Mouse (Mus musculus) macrophage (primary cell): ENCODE results near the gene Cox16. TPM values are rescaled to one million over a fixed set of nuclear protein-coding genes. Genes with fewer than 3 reads are reported as not detected.
"Not testable (repeated sequence)": the region's sequence is repeated elsewhere in the genome, so short reads cannot be mapped to it uniquely, and the experiment has no call there.

ENCODE experiments used
- H3K27ac ChIP-seq: fragments of 350-480 bp; formaldehyde crosslinking; 2 replicates; pipeline ENCODE4 v1.9.0; 2021
- H3K36me3 ChIP-seq: fragments of 350-480 bp; formaldehyde crosslinking; 2 replicates; pipeline ENCODE4 v1.9.0; 2021; ENCODE audit errors: inconsistent target
- H3K4me3 ChIP-seq: fragments of 350-480 bp; formaldehyde crosslinking; 2 replicates; pipeline ENCODE4 v1.9.0; 2021; ENCODE audit errors: inconsistent target
- H3K79me2 ChIP-seq: fragments of 350-480 bp; formaldehyde crosslinking; 2 replicates; pipeline ENCODE4 v1.9.0; 2021; ENCODE audit errors: inconsistent target
- WGBS: methylation state at CpG from one replicate; pipeline ENCODE4 v1.1.7; 2026; ENCODE audit warnings: inconsistent platforms; ENCODE audit not compliant: missing documents; 5-methylcytosine and 5-hydroxymethylcytosine counted together
- polyA plus RNA-seq: library from polyadenylated mRNA; stranded (reverse); fragments of 250-400 nt; gene quantifications from 3 replicates; pipeline ENCODE4 v1.2.4, GENCODE M21; 2018; ENCODE audit warnings: inconsistent platforms

The Cox16 gene
- polyA plus RNA-seq, 1 experiment from 2014 or later: 80.5 TPM

GRCm38 (mm10) chr12:81402187-81402586 lies 82.7 kb downstream of the Cox16 start:
- Histone ChIP-seq H3K36me3 (no peaks in the 10 kb centered on the region), H3K4me3 (no peak overlapping the region), H3K79me2 (no peaks in the 10 kb centered on the region), H3K27ac (no peak overlapping the region)
- 36% methylated on average over 1 of the region's 1 CpGs for WGBS

GRCm38 (mm10) chr12:81379364-81379763 lies 105.6 kb downstream of the Cox16 start, which contains the start of gene Gm4787:
TSS of gene Gm4787 (minus strand) at chr12:81379464.
- not testable (repeated sequence) for H3K4me3 ChIP-seq, H3K79me2 ChIP-seq, H3K27ac ChIP-seq, H3K36me3 ChIP-seq
- 100% methylated on average over 1 of the region's 1 CpGs for WGBS

GRCm38 (mm10) chr12:81333841-81334240 lies 151.1 kb downstream of the Cox16 start:
- H3K4me3 ChIP-seq: no peak overlapping the region
- 80% methylated on average over 5 of the region's 5 CpGs for WGBS
- no peak overlapping the region for H3K27ac ChIP-seq
- H3K36me3 ChIP-seq: no peaks in the 10 kb centered on the region
- H3K79me2 ChIP-seq: no peaks in the 10 kb centered on the region

GRCm38 (mm10) chr12:81332875-81333421 lies 152.0 kb downstream of the Cox16 start, which contains the start of gene Slc8a3:
TSS of gene Slc8a3 (minus strand) at chr12:81333180.
- no peak within 1 kb of the TSS for H3K4me3 ChIP-seq
- no peak within 1 kb of the TSS for H3K27ac ChIP-seq
- H3K36me3 ChIP-seq: no peaks in the 10 kb centered on the region
- no peaks in the 10 kb centered on the region for H3K79me2 ChIP-seq
- WGBS: 2% methylated on average over 43 of the region's 47 CpGs

GRCm38 (mm10) chr12:81331937-81332874 lies 152.7 kb downstream of the Cox16 start:
- WGBS: 4% methylated on average over 50 of the region's 54 CpGs
- Histone ChIP-seq H3K36me3 (no peaks in the 10 kb centered on the region), H3K4me3 (no peak overlapping the region), H3K27ac (no peak overlapping the region), H3K79me2 (no peaks in the 10 kb centered on the region)

- Histone ChIP-seq H3K36me3 (no peaks in the 10 kb centered on the region), H3K4me3 (no peak overlapping the region), H3K27ac (no peak overlapping the region), H3K79me2 (no peaks in the 10 kb centered on the region)
- WGBS: 61% methylated on average over 5 of the region's 5 CpGs
These were observed 153.8 kb downstream of the Cox16 start for GRCm38 (mm10) chr12:81331046-81331638.

- Histone ChIP-seq H3K79me2 (no peaks in the 10 kb centered on the region), H3K27ac (no peak overlapping the region), H3K4me3 (no peak overlapping the region), H3K36me3 (no peaks in the 10 kb centered on the region)
- 78% methylated on average over 3 of the region's 3 CpGs for WGBS
These were observed 159.9 kb downstream of the Cox16 start for GRCm38 (mm10) chr12:81324991-81325390.

- WGBS: 93% methylated on average over 3 of the region's 3 CpGs
- Histone ChIP-seq H3K27ac (no peak overlapping the region), H3K36me3 (no peaks in the 10 kb centered on the region), H3K79me2 (no peaks in the 10 kb centered on the region), H3K4me3 (no peak overlapping the region)
These were observed 160.8 kb downstream of the Cox16 start for GRCm38 (mm10) chr12:81324116-81324515.

GRCm38 (mm10) chr12:81321021-81321420 lies 163.9 kb downstream of the Cox16 start:
- Histone ChIP-seq H3K79me2 (no peaks in the 10 kb centered on the region), H3K27ac (no peak overlapping the region), H3K36me3 (no peaks in the 10 kb centered on the region), H3K4me3 (no peak overlapping the region)
- WGBS: 100% methylated on average over 1 of the region's 1 CpGs

GRCm38 (mm10) chr12:81317811-81318210 lies 167.1 kb downstream of the Cox16 start:
- Histone ChIP-seq H3K79me2 (no peaks in the 10 kb centered on the region), H3K27ac (no peak overlapping the region), H3K4me3 (no peak overlapping the region), H3K36me3 (no peaks in the 10 kb centered on the region)
- WGBS: 69% methylated on average over 2 of the region's 2 CpGs

GRCm38 (mm10) chr12:81315953-81316352 lies 169.0 kb downstream of the Cox16 start:
- WGBS: 90% methylated on average over 5 of the region's 5 CpGs
- H3K36me3 ChIP-seq: no peaks in the 10 kb centered on the region
- no peak overlapping the region for H3K27ac ChIP-seq
- H3K4me3 ChIP-seq: no peak overlapping the region
- H3K79me2 ChIP-seq: no peaks in the 10 kb centered on the region

Other genes with a start within 250 kb of the Cox16 start
- not detected in 3 replicates for gene Slc8a3, start 151.9 kb downstream of the Cox16 start, polyA plus RNA-seq
- gene Gm4787, start 105.7 kb downstream of the Cox16 start, polyA plus RNA-seq: 0.24 to 0.38 TPM (median 0.27 TPM) in 3 replicates
- gene Adam4, start 63.2 kb downstream of the Cox16 start, polyA plus RNA-seq: 0.24 to 0.29 TPM (median 0.25 TPM) in 3 replicates
- gene Gm20498, start 47.8 kb upstream of the Cox16 start, polyA plus RNA-seq: 3.1 to 6.0 TPM (median 4.3 TPM) in 3 replicates
- 20.4 to 32.5 TPM (median 20.7 TPM) in 3 replicates for gene Synj2bp, start 47.8 kb upstream of the Cox16 start, polyA plus RNA-seq
- gene Adam21, start 83.3 kb upstream of the Cox16 start, polyA plus RNA-seq: 0.04 TPM in 1 of 3 replicates, not detected in the others
- 26.4 to 35.2 TPM (median 31.3 TPM) in 3 replicates for gene Med6, start 109.9 kb upstream of the Cox16 start, polyA plus RNA-seq
- 0.20 TPM in 1 of 3 replicates, not detected in the others for gene Ttc9, start 146.1 kb upstream of the Cox16 start, polyA plus RNA-seq